Mouse (Mus musculus) neural tube, embryonic 12.5 days (tissue): ENCODE data around the gene Samd3. TPM values are rescaled to one million over a fixed set of nuclear protein-coding genes. Genes with fewer than 3 reads are reported as not detected.

Source experiments
- polyA plus RNA-seq: library from polyadenylated mRNA; unstranded; fragments of >200 nt; fragmentation: Nextera tagmentation; extraction: Ambion mirVana; gene quantifications from 2 replicates; pipeline ENCODE4 v1.2.1, GENCODE M21; 2016

The Samd3 gene
- polyA plus RNA-seq, 1 experiment from 2014 or later = 0.13 TPM

Other genes starting within 250 kb of the Samd3 start
- 1.3 and 1.8 TPM in 2 replicates for gene Gm9767, start 151.5 kb upstream of the Samd3 start, polyA plus RNA-seq
- 17.9 and 18.5 TPM in 2 replicates for gene Tmem200a, start 150.7 kb upstream of the Samd3 start, polyA plus RNA-seq
- gene L3mbtl3, start 146.3 kb downstream of the Samd3 start, polyA plus RNA-seq = 19.3 and 21.2 TPM in 2 replicates